Mouse (Mus musculus) T-helper 2 cell (primary cell): Measurements from ENCODE around the gene Sec13.

Experiments used
- in situ Hi-C: fragments of 300-600 bp; cut with MboI, MseI; formaldehyde crosslinking; loops from one replicate; pipeline ENCODE4 v1.15.1; 2025; ENCODE audit warnings: high pct_unique_total_duplicates

Sec13 gene

GRCm38 (mm10) chr6:113740236-113741217 lies at the start of gene Sec13:
Gene Sec13, minus strand, starts transcription at chr6:113740743.
- in situ Hi-C loops = loop anchor here (25.0 kb wide), 1 partner anchor 1053 kb away; the partner anchor contains the start of gene Rad18

GRCm38 (mm10) chr6:113787459-113787968 lies 47.0 kb upstream of the Sec13 start:
- in situ Hi-C loops = no loop called here

DNA sequence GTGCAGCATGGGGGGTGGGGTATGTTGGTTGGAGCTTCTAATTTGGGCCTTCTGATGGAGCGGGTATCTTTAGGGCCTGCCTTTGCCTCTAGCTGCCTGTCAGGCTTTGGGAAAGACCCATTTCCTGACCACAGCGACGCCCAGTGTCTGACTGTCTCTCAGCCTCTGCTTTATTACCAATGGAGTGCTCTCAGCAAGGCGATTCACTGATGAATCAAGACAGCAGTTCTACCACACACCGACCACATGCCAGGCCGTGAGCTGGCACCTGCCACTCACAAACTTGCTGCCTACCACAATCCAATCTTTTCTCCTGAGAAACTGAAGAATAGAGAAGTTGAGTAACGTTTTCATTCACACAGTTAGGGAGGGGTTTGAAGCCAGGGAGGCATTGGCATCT lies 45.1 kb upstream of the Sec13 start:
- in situ Hi-C loops = no loop called here

DNA sequence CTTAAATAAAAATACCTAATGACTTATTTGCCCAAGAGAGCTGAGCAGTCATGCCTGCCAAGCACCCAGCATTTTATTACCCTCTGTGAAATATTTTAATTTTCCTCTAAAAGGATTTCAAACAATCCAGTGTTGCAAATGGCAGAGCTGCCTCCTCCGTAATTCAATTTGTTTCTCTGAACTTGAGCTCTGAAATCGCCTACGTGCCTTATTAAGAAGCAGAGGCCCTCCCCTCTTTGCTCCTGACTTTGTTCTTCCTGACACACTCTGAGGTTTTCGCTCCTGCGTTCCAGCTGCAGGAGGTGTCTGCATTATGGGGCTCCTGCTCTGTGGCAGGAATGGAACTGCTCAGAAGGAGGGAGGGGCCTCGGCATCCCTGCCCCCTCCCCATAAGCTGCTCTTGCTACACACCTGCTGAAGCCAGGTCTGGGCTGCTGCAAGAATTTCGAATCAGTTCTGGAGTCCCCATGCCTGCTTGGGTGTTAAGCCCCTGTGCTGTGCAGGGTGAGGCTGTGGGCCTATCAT lies 37.7 kb upstream of the Sec13 start:
- in situ Hi-C loops = no loop called here

DNA sequence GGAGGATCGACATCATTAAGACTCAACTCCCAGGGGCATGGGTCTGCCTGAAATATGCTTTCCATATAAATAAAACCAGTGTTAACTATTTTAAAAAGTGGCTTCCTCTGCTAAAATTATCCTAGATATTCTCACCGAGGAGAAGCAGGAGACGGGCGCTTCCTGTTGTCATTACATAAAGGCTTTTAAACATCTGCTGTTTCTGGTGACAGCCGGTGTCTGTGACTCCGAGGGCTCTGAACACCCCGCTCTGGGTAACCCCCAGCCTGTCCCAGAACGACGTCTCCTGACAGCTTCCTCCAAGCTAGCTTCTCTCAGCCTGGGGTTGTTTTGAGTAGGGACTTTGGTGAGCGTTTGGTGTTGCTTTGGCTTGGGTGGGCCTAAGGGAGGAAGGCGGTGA lies 28.3 kb upstream of the Sec13 start:
- in situ Hi-C loops = no loop called here

DNA sequence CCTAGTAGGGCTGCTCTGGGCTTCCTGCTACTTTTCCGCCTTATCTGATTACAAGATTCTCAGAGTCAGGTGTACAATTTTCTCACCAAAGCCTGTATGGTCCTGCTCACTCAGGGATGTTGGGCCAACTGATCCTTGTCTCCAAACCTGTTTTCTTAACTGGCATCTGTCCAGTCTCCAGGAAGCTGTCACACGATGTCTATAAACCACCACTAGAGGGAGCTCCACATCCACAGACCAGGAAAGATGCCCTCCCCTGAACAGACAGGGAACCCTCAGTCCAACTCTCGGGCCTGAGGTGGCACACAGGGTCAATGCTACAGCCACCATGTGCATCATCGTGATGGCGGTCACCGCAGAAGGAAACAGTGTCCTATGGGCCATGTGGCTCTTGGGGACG lies 21.1 kb upstream of the Sec13 start:
- in situ Hi-C loops = loop anchor here (5.0 kb wide), 1 partner anchor 311 kb away; no protein-coding TSS in a partner anchor

GRCm38 (mm10) chr6:113749119-113749685 lies 8.7 kb upstream of the Sec13 start:
- in situ Hi-C loops = loop anchor here (25.0 kb wide), 1 partner anchor 1062 kb away; the partner anchor contains the start of gene Rad18

- in situ Hi-C loops = loop anchor here (25.0 kb wide), 1 partner anchor 1061 kb away; the partner anchor contains the start of gene Rad18
Measured at GRCm38 (mm10) chr6:113748351-113748750, 7.8 kb upstream of the Sec13 start.

- in situ Hi-C loops = loop anchor here (25.0 kb wide), 1 partner anchor 1060 kb away; the partner anchor contains the start of gene Rad18
Measured at GRCm38 (mm10) chr6:113747284-113747683, 6.7 kb upstream of the Sec13 start.

DNA sequence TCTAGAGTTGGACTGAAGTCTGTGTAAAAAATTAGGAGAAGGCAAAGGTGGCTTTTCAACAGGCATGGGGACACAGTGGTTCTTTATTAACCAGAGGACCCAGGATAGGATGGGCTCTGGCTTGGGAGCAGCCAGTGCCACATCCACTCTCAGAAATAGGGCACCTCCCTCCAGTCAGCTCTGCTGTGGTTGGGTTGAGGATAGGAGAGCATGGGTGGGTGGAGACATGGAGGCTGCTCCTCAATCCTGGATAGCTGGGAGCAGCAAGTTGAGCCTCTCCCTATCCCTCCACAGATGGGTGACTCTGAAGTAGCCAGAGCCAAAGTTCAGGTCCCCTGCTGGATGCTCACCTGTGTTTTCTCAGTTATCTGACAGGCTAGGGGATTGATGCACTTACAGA lies 4.6 kb upstream of the Sec13 start:
- in situ Hi-C loops = loop anchor here (25.0 kb wide), 1 partner anchor 1058 kb away; the partner anchor contains the start of gene Rad18

DNA sequence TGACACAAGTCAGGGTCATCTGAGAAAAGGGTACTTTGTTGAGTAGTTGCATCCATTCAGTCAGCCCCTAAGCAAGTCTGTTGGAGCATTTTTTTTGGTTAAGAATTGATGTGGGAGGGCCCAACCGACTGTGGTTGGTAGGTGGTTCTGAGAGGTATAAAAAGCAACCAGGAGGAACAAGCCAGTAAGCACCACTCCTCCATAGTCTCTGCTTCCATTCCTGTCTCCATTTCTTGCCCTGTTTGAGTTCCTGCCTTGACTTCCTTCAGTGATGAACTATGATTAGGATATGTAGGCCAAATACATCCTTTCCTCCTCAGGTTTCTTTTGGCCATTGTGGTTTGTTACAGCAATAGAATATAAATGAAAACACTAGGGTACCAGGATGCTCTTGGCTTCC lies 2.6 kb upstream of the Sec13 start:
- in situ Hi-C loops = loop anchor here (25.0 kb wide), 1 partner anchor 1056 kb away; the partner anchor contains the start of gene Rad18

DNA sequence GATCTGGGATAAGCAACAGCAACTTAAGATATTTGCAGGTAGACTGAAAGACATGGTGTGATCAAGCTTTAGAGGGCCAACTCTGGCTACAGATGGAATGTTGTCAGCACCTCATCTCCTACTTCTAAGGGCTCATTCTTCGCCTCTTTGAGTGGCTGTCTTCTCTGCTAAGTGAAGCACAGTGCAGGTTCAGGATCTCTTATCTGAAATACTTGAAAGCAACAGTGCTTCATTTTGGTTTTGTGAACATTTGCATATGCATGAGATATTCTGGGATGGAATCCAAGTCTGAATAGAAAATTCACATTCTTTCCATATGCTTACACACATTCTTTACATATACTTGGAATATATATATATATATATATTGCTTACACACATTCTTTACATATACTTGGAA lies 1.8 kb upstream of the Sec13 start:
- in situ Hi-C loops = loop anchor here (25.0 kb wide), 1 partner anchor 1055 kb away; the partner anchor contains the start of gene Rad18

GRCm38 (mm10) chr6:113741425-113741824 lies 882 bp upstream of the Sec13 start:
- in situ Hi-C loops = loop anchor here (25.0 kb wide), 1 partner anchor 1054 kb away; the partner anchor contains the start of gene Rad18

- in situ Hi-C loops = loop anchor here (25.0 kb wide), 1 partner anchor 1050 kb away; the partner anchor contains the start of gene Rad18
Measured at GRCm38 (mm10) chr6:113737318-113738046, 3.1 kb downstream of the Sec13 start.

DNA sequence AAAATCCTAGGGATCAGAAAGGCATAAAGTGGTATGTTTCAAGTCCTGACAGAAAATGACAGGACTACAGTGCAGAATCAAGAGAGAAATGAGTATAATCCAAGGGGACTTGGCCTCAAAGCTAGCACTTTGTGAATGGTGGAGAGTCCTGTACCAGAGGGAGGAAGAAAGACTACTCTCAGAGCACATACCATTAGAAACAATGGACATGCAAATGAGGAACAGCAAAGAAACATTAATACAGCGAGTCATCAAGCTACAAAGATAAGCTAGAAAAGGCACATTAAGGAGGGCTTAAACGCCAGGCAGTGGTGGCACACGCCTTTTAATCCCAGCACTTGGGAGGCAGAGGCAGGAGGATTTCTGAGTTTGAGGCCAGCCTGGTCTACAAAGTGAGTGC lies 9.2 kb downstream of the Sec13 start:
- in situ Hi-C loops = loop anchor here (25.0 kb wide), 1 partner anchor 1044 kb away; the partner anchor contains the start of gene Rad18

GRCm38 (mm10) chr6:113728181-113728580 lies 12.4 kb downstream of the Sec13 start:
- in situ Hi-C loops = loop anchor here (25.0 kb wide), 1 partner anchor 1041 kb away; the partner anchor contains the start of gene Rad18

GRCm38 (mm10) chr6:113721061-113721460 lies 19.5 kb downstream of the Sec13 start:
- in situ Hi-C loops = no loop called here

DNA sequence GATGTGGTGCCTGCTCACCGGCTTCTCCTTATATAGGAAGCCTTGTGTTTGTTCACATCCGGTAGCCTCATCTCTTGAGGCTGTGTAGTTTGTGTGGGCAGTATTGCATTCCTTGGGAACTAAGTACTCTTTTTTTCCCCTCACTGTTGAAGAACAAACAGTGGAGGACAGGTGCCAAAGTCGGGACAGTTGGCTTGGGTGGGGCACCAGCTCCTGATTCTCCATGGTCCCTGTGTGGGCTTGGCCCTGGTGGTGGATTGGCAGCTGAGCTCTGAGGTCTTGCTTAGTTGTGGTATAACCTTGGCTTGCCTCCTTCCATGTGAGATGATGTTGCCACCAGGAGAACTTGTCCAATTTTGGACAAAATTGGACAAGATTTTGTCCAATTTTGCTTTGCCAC lies 20.7 kb downstream of the Sec13 start, which contains the start of gene Ghrl:
Gene Ghrl, minus strand, starts transcription at position 3 of the 400 bp plus-strand sequence.
- in situ Hi-C loops = no loop called here

DNA sequence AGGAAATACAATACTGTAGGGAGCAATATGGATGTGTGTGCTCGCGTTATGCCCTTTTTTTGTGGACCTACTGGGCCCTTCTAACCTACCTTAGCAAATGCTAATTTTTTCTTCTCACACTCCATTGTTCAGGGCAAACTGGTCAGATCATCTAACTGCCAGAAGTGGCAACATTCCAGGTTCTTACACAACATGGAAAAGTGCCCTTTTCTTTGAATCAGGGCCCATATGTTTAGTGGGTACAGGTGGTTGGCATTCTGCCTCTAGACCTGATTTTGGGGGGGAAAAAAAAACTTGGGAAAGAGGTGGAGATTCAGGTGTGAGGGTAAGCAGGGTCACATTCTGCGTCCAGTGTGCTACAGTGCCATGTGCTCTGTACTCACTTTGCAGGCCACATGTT lies 23.0 kb downstream of the Sec13 start:
- in situ Hi-C loops = no loop called here

DNA sequence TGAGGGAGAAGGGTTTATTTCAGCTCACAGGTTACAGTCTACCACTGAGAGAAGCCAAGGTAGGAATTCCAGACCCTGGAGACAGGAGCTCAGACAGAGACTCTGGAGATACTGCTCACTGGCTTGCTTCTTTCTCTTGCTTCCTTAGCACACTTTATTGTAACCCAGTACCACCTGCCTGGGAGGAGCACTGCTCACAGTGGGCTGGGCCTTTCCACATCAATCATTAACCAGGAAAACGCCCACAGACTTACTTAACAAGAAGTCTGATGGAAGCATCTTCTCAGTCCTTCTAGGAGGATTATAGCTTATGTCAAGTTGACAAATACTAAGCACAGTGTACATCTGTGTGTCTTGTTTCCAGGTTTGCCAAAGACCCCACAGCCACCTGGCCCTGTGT lies 25.7 kb downstream of the Sec13 start:
- in situ Hi-C loops = no loop called here

DNA sequence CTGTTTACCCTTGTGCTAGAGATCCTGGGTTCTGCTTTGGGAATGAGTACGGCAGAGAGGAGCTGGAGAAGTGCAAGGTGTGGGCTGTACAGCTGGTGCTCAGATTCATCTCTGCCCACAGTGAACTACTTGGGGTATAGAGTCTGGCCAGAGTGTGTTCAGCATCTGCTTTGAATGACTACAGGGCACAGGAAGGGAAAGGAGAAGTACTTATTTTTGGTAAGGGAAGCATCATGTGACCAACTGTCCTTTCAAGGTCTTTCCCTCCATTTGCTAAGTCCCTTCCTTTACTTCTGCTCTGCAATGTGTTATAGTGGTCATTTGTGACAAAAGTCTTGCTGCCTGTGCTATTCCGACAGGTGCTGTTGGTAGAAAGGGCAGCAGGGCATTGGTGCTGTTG lies 26.3 kb downstream of the Sec13 start:
- in situ Hi-C loops = no loop called here
